Mouse (Mus musculus) retina, adult 2 months (tissue): ENCODE results near the gene Abi1.
"Not testable (repeated sequence)": the region's sequence is repeated elsewhere in the genome, so short reads cannot be mapped to it uniquely, and the experiment has no call there.

ENCODE experiments used
- DNase-seq: peaks from one replicate; pipeline ENCODE4 v3.0.0-alpha.2; 2012; ENCODE audit warnings: low read depth, low spot score

The Abi1 gene

GRCm38 (mm10) chr2:23034692-23035435 lies 5.2 kb downstream of the Abi1 start:
- no peak for DNase-seq

DNA sequence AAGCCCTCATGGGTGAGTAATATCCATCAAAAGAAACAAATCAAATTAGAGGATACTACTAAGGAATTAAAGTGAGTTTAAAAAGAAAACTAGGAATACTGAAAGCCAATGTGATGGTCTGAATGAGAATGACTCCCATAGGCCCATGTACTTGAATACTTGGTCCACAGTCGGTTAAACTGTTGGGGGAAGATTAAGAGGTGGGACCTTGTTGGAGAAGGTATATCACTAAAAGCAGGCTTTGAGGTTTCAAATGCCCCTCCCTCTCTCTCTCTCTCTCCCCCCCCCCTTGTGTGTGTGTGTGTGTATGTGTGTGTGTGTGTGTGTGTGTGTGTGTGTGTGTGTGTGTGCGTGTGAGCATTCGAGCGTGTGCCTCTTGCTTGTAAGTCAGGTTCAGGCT lies 9.4 kb downstream of the Abi1 start:
- DNase-seq = no peak

GRCm38 (mm10) chr2:23028826-23029225 lies 11.2 kb downstream of the Abi1 start:
- DNase-seq = no peak

GRCm38 (mm10) chr2:23026379-23026778 lies 13.7 kb downstream of the Abi1 start:
- DNase-seq = no peak

- DNase-seq = no peak
Observed at GRCm38 (mm10) chr2:23023714-23024282, 16.2 kb downstream of the Abi1 start.

- no peak for DNase-seq
Observed at GRCm38 (mm10) chr2:23023023-23023422, 17.0 kb downstream of the Abi1 start.

DNA sequence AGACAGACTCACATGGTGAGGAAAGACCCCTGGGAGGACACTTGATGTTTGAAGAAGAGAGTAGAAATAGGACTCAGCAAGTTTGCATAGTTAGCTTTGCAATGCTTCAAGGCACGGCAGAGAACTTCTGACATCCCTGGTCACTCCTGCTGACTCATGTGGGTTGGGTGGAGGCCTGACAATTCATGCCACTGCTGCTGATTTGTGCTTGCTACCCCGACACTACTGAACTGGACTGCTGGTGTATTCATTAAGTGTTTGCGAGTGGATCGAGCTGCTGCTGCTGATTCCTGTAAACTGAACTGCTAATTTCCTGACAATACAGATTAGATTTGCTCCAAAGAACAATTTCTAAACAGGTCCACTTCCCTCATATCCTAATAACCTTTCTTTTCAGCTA lies 18.3 kb downstream of the Abi1 start:
- DNase-seq = no peak

GRCm38 (mm10) chr2:23021320-23021719 lies 18.7 kb downstream of the Abi1 start:
- no peak for DNase-seq

GRCm38 (mm10) chr2:23019170-23019569 lies 20.9 kb downstream of the Abi1 start:
- no peak for DNase-seq

DNA sequence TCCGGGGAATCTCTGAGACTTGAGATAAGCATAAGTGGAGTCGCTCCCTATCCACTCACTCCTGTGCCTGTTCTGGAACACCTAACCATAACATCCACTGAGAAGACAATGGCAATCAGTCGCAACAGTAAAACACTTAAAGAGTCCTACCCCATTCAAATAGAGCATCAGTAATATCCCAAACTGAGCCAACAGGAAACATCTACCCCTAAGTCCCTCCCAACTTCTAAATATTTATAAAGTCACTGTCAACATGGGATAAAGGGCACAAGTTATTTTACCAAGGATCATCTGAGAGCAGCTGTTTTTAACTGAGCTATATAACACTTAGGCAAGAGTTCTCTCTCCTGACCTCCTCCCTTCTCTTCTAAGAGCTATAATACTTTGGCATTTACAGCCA lies 23.9 kb downstream of the Abi1 start:
- no peak for DNase-seq

GRCm38 (mm10) chr2:23015335-23015734 lies 24.7 kb downstream of the Abi1 start:
- DNase-seq = no peak

- not testable (repeated sequence) for DNase-seq
Observed at GRCm38 (mm10) chr2:23014935-23015334, 25.1 kb downstream of the Abi1 start.

GRCm38 (mm10) chr2:23008256-23008655 lies 31.8 kb downstream of the Abi1 start:
- no peak for DNase-seq

GRCm38 (mm10) chr2:23007577-23007976 lies 32.5 kb downstream of the Abi1 start:
- no peak for DNase-seq

DNA sequence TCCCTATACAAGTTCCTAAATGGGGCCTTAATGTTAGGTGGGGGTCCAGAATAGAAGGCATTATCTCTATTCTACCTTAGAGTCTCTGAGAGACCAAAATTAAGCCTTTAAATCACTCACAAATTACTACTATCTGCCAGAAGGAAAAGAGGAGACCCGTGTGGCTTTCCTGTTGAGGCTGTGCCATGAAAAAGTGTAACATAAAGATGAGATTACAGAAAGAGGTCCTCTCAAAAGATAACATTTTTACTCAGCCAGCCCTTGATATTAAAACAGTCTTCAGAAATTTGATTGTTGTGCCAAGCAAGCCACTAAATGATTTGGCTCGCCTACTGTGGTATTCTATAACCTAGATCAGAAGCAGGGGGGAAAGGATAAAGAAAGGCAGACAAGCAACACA lies 32.9 kb downstream of the Abi1 start:
- DNase-seq = no peak

- no peak for DNase-seq
Observed at GRCm38 (mm10) chr2:23006219-23006618, 33.8 kb downstream of the Abi1 start.

DNA sequence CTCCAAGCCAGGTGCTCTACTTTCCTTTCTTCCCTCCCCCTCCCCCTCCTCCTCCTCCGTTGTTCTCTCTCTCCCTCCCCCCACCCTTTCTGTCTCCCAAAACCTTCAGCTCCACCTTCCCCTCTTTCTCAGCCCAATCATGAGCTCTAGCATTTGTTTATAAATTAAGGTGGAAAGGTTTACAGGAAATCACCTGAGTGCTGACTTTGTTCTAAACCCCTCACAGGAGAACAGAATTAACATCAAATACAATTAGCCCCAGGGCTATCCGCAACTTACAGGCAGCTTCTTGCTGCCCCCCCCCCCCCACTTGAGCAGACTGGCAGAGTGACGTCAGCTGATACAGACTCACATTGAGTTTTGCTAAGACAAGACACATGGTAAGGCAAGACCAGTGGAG lies 37.4 kb downstream of the Abi1 start:
- DNase-seq = no peak

GRCm38 (mm10) chr2:22999620-23000019 lies 40.4 kb downstream of the Abi1 start:
- DNase-seq = no peak

DNA sequence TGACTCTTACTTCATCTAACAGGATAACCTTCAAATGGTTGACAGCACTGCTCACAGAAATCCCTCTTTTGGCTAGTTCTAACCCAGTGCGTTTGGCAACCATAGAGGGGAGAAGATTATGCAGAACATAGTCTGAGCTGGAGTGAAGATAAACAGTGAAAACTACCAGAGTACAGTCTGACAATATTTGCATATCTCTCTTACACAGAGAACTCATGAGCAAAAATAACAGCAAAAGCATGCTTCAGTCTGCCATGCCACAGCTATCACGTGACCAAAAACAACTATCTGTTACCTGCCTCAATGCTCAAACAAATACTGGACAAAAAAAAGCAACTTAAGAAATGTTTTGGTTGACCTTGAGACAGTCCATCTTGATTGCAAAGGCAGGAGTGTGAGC lies 41.2 kb downstream of the Abi1 start:
- no peak for DNase-seq

DNA sequence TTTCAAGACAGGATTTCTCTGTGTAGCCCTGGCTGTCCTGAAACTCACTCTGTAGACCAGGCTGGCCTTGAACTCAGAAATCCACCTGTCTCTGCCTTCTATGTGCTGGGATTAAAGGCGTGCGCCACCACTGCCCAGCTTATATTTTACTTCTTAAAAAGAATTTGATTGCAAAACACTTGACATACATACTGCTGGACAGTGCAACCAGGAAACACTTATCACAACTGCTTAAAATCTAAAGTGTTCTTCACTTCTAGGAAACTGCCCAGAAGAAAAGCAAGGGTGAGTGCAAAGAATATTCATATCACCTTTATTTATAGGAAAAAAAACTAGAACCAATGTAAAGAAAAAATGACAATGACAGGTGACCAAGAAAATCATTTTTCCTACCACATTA lies 42.0 kb downstream of the Abi1 start:
- DNase-seq = no peak

DNA sequence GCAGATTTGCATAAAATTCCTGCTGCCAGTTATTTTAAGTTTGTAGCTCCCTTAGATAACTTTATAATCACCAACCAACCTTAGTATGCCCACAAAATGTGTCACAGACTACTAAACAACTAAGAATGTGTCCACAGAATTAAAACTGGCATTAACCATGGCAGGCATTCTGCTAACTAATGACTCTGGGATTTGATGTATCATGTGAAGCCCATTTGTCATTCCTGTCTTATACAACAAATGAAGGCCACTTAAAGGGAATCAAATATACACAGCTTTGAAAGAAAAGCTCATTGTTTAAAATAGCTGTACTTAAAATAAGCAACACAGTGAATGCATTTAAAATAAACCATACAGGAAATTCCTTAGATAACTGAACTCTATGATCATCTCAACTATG lies 44.0 kb downstream of the Abi1 start:
- no peak for DNase-seq

GRCm38 (mm10) chr2:22985973-22986657 lies 53.9 kb downstream of the Abi1 start:
- DNase-seq = no peak

- DNase-seq = no peak
Observed at GRCm38 (mm10) chr2:22977387-22977973, 62.6 kb downstream of the Abi1 start.
